In the genomic region with DNA sequence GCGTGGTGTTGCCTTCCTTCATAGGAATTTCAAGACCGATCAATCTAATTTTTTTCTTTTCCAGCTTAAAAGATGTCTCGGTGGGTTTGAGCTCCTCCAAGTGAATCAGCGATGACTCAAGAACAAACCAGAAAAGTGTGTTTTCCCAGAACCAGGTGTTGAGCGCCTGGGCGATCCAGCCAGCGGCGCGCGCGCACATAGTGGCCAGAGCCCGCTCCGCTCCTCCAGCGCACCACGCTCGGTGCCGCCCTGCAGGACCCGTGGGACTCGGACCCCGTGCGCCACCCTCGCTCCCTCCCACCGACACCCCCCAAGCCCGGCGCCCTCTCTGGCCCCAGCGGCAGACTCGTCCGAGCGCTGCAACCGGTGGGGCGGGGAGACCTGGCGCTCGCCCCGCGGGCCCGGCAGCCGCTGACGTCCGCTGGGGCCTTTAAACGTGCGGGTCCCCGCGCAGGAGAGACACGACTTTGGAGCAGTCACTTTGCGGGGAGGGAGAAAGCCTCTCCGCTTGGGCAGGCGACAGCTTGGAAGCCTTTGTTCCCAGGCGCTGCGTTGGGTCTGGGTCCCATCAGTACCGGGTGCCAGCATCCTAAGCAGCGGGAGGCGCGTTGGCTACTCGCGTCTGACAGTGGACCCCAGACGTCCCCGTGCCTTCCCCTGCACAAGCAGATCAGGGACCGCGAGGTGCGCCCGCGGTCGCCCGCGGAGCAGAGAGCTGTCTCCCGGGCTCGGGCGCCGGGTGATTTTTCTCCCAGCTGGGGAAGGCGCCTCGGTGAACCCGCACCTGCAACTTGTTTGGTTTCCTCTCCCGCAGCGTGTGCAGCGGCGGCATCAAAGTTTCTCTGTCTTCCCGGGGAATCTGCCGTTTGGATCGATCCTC, we compare ENCODE assay signal across 8 mouse cellular contexts. TPM values are rescaled to one million over a fixed set of nuclear protein-coding genes. Genes with fewer than 3 reads are reported as not detected.
DNase-seq lines count a peak whose midpoint lies in the region; ATAC-seq and TF ChIP-seq lines count a peak whose summit lies in the region.

Pcdh15 (plus strand) TSS at position 377 of the 880 bp plus-strand sequence.

- no peaks in the 10 kb centered on the region for H3K9me3 ChIP-seq in embryonic facial prominence, embryonic 11.5 days (replicated peaks; ENCODE audit: control insufficient read depth, low read length)
- no peaks in the 10 kb centered on the region for H3K9me3 ChIP-seq in limb, embryonic 14.5 days (ENCODE audit: control insufficient read depth, low read length)

- H3K4me1 ChIP-seq in embryonic facial prominence, embryonic 11.5 days (ENCODE audit: control insufficient read depth, insufficient read depth, low read length) = no peaks in the 10 kb centered on the region
- peaks cover 6% of the 10 kb centered on the region; the same call in 1 of the 2 replicates for H3K4me1 ChIP-seq in limb, embryonic 14.5 days (ENCODE audit: control insufficient read depth, insufficient read depth, low read length)

- under 1% methylated on average over 78 of the region's 79 CpGs for WGBS in embryonic facial prominence, embryonic 11.5 days
- WGBS in limb, embryonic 14.5 days = under 1% methylated on average over 70 of the region's 79 CpGs

- peak within 1 kb of the TSS; percentile 43 for H3K9ac ChIP-seq in embryonic facial prominence, embryonic 11.5 days (replicated peaks; ENCODE audit: low read length)
- H3K9ac ChIP-seq in limb, embryonic 14.5 days (ENCODE audit: low read depth, low read length, severe bottlenecking) = peak within 1 kb of the TSS; percentile 54

- ATAC-seq in embryonic facial prominence, embryonic 11.5 days (replicated peaks; ENCODE audit: insufficient number of reproducible peaks, low FRiP score, low TSS enrichment, low read depth) = no peak
- ATAC-seq in limb, embryonic 14.5 days (ENCODE audit: low FRiP score, low read depth) = peak; percentile 14; the same call in 1 of the 2 replicates
- ATAC-seq in cerebellum, adult (ENCODE audit: insufficient number of reproducible peaks, low FRiP score, low TSS enrichment) = no peak

- H3K36me3 ChIP-seq in embryonic facial prominence, embryonic 11.5 days (replicated peaks; ENCODE audit: control insufficient read depth, insufficient read depth, low read depth, low read length) = no peaks in the 10 kb centered on the region
- no peaks in the 10 kb centered on the region for H3K36me3 ChIP-seq in limb, embryonic 14.5 days (ENCODE audit: control insufficient read depth, insufficient read depth, low read length)

- no peak within 1 kb of the TSS for H3K27ac ChIP-seq in embryonic facial prominence, embryonic 11.5 days (replicated peaks; ENCODE audit: low read depth, low read length)
- no peak within 1 kb of the TSS for H3K27ac ChIP-seq in limb, embryonic 14.5 days (replicated peaks; ENCODE audit: low read depth, low read length)

- no peak for TF ChIP-seq POLR2A in limb, embryonic 14.5 days (IDR thresholded peaks at IDR 0.05; ENCODE audit: borderline replicate concordance, extremely low read depth, insufficient read depth, insufficient read length)

- H3K4me2 ChIP-seq in embryonic facial prominence, embryonic 11.5 days (ENCODE audit: low read depth, low read length) = peak within 1 kb of the TSS; percentile 97
- peak within 1 kb of the TSS; percentile 98 for H3K4me2 ChIP-seq in limb, embryonic 14.5 days (replicated peaks; ENCODE audit: low read depth, low read length, severe bottlenecking)

- peak within 1 kb of the TSS; percentile 54 for H3K4me3 ChIP-seq in embryonic facial prominence, embryonic 11.5 days (ENCODE audit: low read depth, low read length)
- H3K4me3 ChIP-seq in limb, embryonic 14.5 days (replicated peaks; ENCODE audit: low read length) = peak within 1 kb of the TSS; percentile 57

- DNase-seq in layer of hippocampus, adult 18-20 months (ENCODE audit: low spot score in 2 of 2) = peak in 1 of 2 experiments; percentile 28
- no peak for DNase-seq in layer of hippocampus, adult 9-11 months
- peak; percentile 35 for DNase-seq in embryonic facial prominence, embryonic 11.5 days (ENCODE audit: low spot score)
- DNase-seq in heart, postnatal 4 days = peak; percentile 9
- no peak for DNase-seq in limb, embryonic 14.5 days (ENCODE audit: low spot score)
- DNase-seq in right cerebral cortex, adult 18-20 months = peak; percentile 52
- no peak for DNase-seq in ovary, adult 18-20 months (ENCODE audit: low spot score)

- peaks cover 26% of the 10 kb centered on the region for H3K27me3 ChIP-seq in embryonic facial prominence, embryonic 11.5 days (ENCODE audit: control insufficient read depth, insufficient read depth, low read length)
- H3K27me3 ChIP-seq in limb, embryonic 14.5 days (ENCODE audit: control insufficient read depth, insufficient read depth, low read length) = peaks cover 51% of the 10 kb centered on the region

RNA-seq across cellular contexts. Expression of gene Pcdh15, which starts in this region (rescaled TPM):
- total RNA-seq in layer of hippocampus, adult 18-20 months (2021) = 10 to 100 TPM; 12.3 to 12.9 TPM
- polyA plus RNA-seq in embryonic facial prominence, embryonic 11.5 days (2014; fragmentation: Nextera tagmentation; extraction: Ambion mirVana) = 1.0 and 1.4 TPM in 2 replicates
- total RNA-seq in heart, postnatal 4 days (2021) = under 1 TPM; 0.54 to 0.74 TPM
- polyA plus RNA-seq in limb, embryonic 14.5 days (2012; rRNA removed) = 1.0 and 1.4 TPM in 2 replicates
- polyA plus RNA-seq in limb, embryonic 14.5 days (2014; fragmentation: Nextera tagmentation; extraction: Ambion mirVana) = 1.0 and 2.2 TPM in 2 replicates

Comparison
In these comparisons a context has a peak if more than half of its experiments do, and no peak if none do; other contexts are left out.
1. RNA of gene Pcdh15 (total RNA-seq): 12.3 to 12.9 TPM in layer of hippocampus, adult 18-20 months; 0.54 to 0.74 TPM in heart, postnatal 4 days; every median in the first group is over 4 times any median in the second.
2. Peak in DNase-seq in heart, postnatal 4 days; RNA of the gene not detected or under 1 TPM.
3. DNase-seq: peak in embryonic facial prominence, embryonic 11.5 days (single experiment) and right cerebral cortex, adult 18-20 months (single experiment); none in layer of hippocampus, adult 9-11 months (single experiment), limb, embryonic 14.5 days (single experiment) and ovary, adult 18-20 months (single experiment).